Mouse (Mus musculus) macrophage (primary cell): Measurements from ENCODE around the gene Plekhg1. TPM values are rescaled to one million over a fixed set of nuclear protein-coding genes. Genes with fewer than 3 reads are reported as not detected.

ENCODE experiments used
- H3K27ac ChIP-seq: fragments of 350-480 bp; formaldehyde crosslinking; 2 replicates; pipeline ENCODE4 v1.9.0; 2021
- H3K36me3 ChIP-seq: fragments of 350-480 bp; formaldehyde crosslinking; 2 replicates; pipeline ENCODE4 v1.9.0; 2021; ENCODE audit errors: inconsistent target
- H3K4me3 ChIP-seq: fragments of 350-480 bp; formaldehyde crosslinking; 2 replicates; pipeline ENCODE4 v1.9.0; 2021; ENCODE audit errors: inconsistent target
- H3K79me2 ChIP-seq: fragments of 350-480 bp; formaldehyde crosslinking; 2 replicates; pipeline ENCODE4 v1.9.0; 2021; ENCODE audit errors: inconsistent target
- WGBS: methylation state at CpG from one replicate; pipeline ENCODE4 v1.1.7; 2026; ENCODE audit warnings: inconsistent platforms; ENCODE audit not compliant: missing documents; 5-methylcytosine and 5-hydroxymethylcytosine counted together
- polyA plus RNA-seq: library from polyadenylated mRNA; stranded (reverse); fragments of 250-400 nt; gene quantifications from 3 replicates; pipeline ENCODE4 v1.2.4, GENCODE M21; 2018; ENCODE audit warnings: inconsistent platforms
- total RNA-seq, 78 experiments: library from RNA; depleted of rRNA; stranded (reverse); fragments of 250-400 nt; gene quantifications; 1 replicate in 9 of 78; 2 replicates in 24 of 78; 3 replicates in 43 of 78; 4 replicates in 2 of 78; pipeline ENCODE4 v1.2.4; 2018; ENCODE audit warnings: inconsistent platforms in 56 of 78

The Plekhg1 gene
- 10 to 100 TPM in 16 of 26 experiments, 1 to 10 TPM in 10; 3.2 to 26.1 (median 12.0) TPM for total RNA-seq (2018; cell fraction: chromatin; rRNA removed)
- total RNA-seq (2018; cell fraction: cytosol; rRNA removed), result 1 to 10 TPM in 25 of 26 experiments, under 1 TPM in 1; 0.86 to 8.1 (median 2.7) TPM
- 10 to 100 TPM in 12 of 26 experiments, 1 to 10 TPM in 14; 3.1 to 20.4 (median 9.1) TPM for total RNA-seq (2018; cell fraction: nucleus; rRNA removed)
- polyA plus RNA-seq, result 1.1 to 1.3 TPM (median 1.1 TPM) in 3 replicates

DNA sequence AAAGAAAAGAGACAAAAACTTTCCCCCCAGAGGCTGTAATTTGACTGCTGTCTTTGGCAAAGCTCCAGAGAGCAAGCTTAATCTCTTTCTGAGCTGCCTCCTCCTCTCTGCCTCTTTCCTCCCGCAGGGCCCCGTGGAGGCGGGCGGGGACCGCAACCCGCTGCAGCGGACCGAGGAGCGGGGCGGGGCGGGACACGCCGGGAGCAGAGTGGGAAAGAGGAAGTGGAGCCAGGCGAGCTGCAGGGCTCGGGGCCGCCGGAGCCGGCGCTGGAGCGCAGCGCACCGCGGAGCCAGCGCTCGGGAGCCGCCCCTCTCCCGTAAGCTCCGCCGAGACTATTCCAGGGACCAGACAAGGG lies at the start of gene Plekhg1:
Plekhg1 (plus strand) TSS at position 217 of the 356 bp plus-strand sequence.
- Histone ChIP-seq H3K4me3 (peak within 1 kb of the TSS; percentile 52), H3K27ac (no peak within 1 kb of the TSS), H3K79me2 (no peaks in the 10 kb centered on the region), H3K36me3 (no peaks in the 10 kb centered on the region)
- whole genome bisulfite sequencing, result 3% methylated on average over 28 of the region's 29 CpGs

DNA sequence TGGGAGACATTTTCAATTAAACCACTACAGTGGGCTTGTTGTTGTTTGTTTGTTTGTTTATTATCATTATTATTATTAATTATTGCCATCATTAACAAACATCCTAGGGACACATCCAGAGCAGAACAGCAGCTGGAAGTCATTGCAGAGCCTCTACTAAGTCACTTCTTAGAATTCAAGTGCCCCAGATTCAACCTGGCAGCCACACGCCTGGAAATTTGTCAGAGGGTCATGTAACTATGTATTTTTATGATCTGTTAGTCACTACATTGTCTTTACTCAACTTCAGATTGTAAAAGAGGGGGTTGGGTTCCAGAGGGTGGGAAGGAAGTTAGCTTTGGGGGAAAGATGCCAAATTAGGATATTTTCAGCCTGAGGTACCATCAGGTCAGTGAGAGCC lies 47.4 kb upstream of the Plekhg1 start:
- H3K4me3 ChIP-seq, result no peak overlapping the region
- no peaks in the 10 kb centered on the region for H3K36me3 ChIP-seq
- 100% methylated on average over 1 of the region's 1 CpGs for WGBS
- no peak overlapping the region for H3K27ac ChIP-seq
- no peaks in the 10 kb centered on the region for H3K79me2 ChIP-seq

DNA sequence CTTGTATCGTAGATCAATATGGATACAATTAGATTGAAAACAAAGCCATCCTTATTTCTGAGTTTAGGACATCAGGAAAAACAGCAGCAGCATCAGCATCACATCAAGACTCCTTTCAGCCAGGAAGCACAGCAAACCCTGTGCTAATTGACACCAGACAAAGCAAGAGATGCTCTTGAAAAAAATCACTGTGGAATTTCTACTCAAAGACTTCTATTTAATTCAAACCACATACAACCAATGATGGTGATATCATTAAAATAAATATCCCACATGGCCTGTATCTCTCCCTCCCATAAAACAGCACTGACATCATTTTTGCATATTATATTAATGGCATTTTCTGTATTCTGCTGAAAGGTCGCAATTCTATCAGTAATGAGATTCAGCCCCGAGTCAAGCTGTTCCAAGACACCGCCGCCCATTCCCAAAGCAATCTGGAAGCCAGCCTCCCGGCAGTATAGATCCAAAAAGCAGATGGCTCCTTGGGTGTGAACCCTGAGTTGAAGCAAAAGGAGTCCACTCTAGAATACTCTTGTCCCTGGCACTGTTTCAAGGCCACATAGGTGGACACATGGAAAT lies 46.4 kb upstream of the Plekhg1 start:
- Histone ChIP-seq H3K27ac (no peak overlapping the region), H3K79me2 (no peaks in the 10 kb centered on the region), H3K36me3 (no peaks in the 10 kb centered on the region), H3K4me3 (no peak overlapping the region)
- WGBS, result 95% methylated on average over 6 of the region's 6 CpGs

DNA sequence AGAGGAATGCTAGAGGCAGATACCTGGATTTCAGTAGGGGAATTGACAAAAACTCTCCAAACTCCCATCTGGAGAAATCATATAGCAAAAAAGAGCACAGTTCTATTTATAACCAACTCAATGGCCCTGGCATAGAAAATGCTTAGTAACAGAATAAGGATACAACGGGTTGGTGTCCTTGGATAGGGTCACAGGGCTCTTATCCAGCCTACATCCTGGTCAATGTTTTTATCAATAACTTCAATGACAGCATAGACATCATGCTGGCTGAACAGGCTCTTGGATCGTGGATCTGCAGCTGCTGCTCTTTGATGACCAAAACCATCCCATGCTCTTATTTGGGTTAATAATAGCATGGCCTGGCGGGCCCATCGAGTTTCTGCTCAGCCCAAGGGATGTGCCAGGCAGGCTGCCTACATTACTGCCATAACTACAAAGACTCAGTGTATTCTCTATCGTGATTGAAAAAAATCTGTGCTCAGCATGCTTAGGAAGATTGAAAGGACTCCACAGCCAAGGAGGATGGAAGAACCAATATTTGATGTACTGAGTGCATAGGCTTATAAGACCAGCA lies 44.7 kb upstream of the Plekhg1 start:
- no peaks in the 10 kb centered on the region for H3K36me3 ChIP-seq
- H3K4me3 ChIP-seq, result no peak overlapping the region
- 96% methylated on average over 5 of the region's 5 CpGs for WGBS
- no peak overlapping the region for H3K27ac ChIP-seq
- H3K79me2 ChIP-seq, result no peaks in the 10 kb centered on the region

DNA sequence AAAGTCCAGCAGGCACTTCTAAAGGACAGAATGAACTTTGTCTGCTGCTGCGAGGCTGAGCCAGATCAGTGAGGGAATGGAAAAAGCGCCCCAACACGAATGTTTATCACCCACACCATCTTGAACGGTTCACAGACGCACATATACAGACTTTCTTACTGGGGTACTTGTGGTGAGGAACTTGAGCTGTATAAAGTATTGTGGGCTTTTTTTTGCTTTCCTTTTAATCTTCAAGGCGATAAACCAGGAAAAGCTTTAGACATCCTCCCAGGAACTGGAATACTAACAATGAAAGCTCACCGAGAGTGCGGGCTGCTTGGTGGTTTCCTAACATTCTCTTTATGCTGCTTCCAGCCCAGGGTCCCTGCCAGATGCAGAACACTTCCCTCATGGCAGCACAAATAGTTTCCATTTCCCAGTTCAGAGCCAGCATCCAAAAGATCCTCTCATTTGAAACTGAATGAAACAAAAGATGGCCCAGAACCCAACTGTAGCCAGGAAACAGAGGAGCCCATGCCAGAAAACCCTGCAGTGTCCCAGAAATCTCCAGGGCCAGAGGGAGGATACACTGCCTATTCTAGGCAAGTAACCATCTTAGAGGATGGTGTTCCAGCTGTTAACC lies 43.3 kb upstream of the Plekhg1 start:
- Histone ChIP-seq H3K79me2 (no peaks in the 10 kb centered on the region), H3K27ac (no peak overlapping the region), H3K36me3 (no peaks in the 10 kb centered on the region), H3K4me3 (no peak overlapping the region)
- WGBS, result 36% methylated on average over 8 of the region's 8 CpGs

DNA sequence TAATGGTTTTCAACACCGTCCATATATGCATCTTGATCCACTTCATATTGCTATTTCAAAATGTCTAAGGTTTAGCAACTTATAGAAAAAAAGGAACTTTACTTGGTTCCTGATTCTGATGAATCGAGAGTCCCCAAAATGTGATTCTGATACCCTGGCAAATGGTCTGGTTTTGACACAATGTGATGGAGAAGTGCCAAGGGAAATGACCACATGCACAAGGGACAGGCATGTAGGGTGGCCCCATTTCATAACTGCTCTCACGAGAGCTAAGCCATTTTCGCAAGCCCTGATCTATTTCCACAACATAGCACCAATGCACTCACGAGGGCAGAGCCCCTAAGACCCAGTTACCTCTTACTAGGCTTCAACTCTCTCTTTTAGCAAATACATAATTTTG lies 42.7 kb upstream of the Plekhg1 start:
- 2% methylated on average over 5 of the region's 5 CpGs for WGBS
- Histone ChIP-seq H3K79me2 (no peaks in the 10 kb centered on the region), H3K36me3 (no peaks in the 10 kb centered on the region), H3K27ac (no peak overlapping the region), H3K4me3 (no peak overlapping the region)

DNA sequence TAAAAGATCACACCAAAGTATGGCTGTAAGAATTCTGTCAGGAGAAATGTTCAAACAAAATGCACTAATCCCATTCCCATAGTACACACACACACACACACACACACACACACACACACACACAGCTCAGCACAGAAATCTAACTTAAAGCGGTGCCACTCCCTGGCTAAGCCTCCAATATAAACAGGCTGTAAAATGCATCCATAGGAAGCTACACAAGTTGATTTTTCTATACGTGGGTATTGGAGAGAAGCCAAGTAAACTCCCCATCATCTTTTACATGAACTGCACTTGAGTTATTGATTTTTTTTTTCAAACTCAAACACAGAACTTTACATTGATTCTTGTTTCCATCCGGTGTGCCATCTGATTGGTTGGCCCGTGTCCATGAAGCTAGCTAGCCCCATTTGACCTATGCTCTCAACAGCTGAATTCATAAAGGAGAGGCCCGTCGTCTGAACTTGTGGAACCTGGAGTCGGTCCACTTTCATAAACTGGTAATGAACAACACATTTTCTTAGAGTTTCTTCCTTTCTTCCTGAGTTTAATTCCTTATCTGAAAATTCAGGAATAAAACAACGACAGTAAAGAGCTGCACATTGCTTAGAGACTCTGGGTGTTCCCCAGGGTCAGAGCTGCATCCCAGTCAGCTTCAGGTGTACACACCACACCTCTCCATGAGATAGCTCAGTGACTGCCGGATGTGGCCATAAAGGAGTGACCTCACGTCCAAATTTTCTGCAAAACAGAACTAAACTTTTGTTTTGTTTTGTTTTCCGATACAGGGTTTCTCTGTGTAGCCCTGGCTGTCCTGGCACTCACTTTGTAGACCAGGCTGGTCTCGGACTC lies 39.7 kb upstream of the Plekhg1 start:
- no peaks in the 10 kb centered on the region for H3K36me3 ChIP-seq
- H3K4me3 ChIP-seq, result no peak overlapping the region
- H3K27ac ChIP-seq, result no peak overlapping the region
- no peaks in the 10 kb centered on the region for H3K79me2 ChIP-seq
- WGBS, result 96% methylated on average over 12 of the region's 12 CpGs

DNA sequence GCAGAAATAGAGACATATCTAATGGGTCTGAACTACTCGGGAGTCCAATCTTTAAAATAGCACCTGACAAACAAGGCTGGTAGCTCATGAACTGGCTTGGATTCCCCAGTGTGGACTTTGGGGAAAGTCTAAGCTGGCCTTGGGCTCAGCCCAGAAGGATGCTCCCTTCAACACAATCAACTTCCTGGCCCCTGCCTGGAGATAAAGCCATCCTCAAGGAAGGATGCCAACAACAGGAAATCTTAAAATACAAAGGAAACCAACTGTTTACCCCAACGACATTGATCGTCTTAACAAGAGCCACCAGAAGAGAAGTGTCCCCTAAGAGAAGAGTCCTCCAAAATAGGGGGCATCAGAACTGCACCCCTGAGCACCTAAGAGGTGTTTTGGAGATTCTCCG lies 38.3 kb upstream of the Plekhg1 start:
- WGBS, result 70% methylated on average over 4 of the region's 4 CpGs
- no peaks in the 10 kb centered on the region for H3K79me2 ChIP-seq
- no peak overlapping the region for H3K4me3 ChIP-seq

DNA sequence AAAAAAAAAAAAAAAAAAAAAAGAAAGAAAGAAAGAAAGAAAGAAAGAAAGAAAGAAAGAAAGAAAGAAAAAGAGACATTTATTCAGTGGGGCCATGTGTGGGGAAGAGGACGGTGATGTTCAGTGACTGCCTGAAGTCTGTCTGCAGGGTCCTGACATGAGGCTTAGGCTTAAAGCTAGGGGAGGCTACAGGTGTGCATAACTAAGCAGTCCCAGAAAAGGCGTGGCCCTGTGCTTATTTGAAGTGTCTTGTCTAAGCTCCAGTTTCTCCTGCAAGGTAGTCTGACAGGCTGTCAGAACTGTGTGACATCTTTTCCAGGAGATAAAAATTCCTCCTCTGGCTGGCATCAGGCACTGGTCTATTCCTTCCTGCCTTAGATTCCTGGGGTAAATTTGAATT lies 37.6 kb upstream of the Plekhg1 start:
- no peaks in the 10 kb centered on the region for H3K79me2 ChIP-seq
- no peak overlapping the region for H3K4me3 ChIP-seq
- 85% methylated on average over 2 of the region's 2 CpGs for WGBS
- no peaks in the 10 kb centered on the region for H3K36me3 ChIP-seq
- no peak overlapping the region for H3K27ac ChIP-seq

More for the DNA sequence above, 38.3 kb upstream of the Plekhg1 start:
- no peaks in the 10 kb centered on the region for H3K36me3 ChIP-seq
- no peak overlapping the region for H3K27ac ChIP-seq

DNA sequence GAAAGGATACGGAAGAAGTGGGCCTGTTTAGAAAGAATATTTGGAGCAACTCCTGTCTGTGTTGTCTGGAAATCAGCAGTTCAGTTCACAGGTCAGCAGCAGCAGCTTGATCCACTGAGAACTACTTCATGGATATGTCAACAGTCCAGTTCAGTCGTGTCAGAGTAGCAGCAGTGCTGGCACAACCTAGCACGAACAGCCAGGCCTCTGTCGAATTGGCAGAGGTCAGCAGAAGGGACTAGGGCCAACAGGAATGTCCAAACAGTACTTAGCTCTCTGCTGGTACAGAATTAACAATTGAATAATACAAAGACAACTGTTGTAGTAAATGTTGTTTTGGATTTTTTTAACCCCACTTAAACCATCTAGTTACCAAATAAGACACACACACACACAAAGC lies 33.9 kb upstream of the Plekhg1 start:
- H3K79me2 ChIP-seq, result no peaks in the 10 kb centered on the region
- no peaks in the 10 kb centered on the region for H3K36me3 ChIP-seq
- no peak overlapping the region for H3K4me3 ChIP-seq
- 85% methylated on average over 4 of the region's 4 CpGs for WGBS
- H3K27ac ChIP-seq, result no peak overlapping the region

DNA sequence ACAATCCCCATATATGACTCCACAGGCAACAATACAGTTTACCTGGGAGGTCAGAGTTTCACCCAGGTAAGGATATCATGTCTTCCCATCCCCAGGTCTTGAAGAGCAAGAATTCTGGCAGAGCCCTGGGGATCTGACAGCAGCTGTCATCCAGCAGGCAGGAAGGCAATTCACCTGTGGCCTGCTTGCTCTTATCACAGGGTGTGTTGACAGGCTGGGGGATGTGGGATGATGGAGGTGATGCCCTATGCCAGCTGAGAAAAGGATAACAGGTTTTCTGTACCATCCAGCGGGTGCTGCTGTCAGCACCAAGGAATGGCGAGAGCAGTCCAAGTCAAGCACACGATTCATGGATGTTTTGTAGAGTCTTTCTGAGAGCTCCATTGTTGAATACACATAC lies 30.1 kb upstream of the Plekhg1 start:
- no peaks in the 10 kb centered on the region for H3K36me3 ChIP-seq
- WGBS, result 91% methylated on average over 3 of the region's 3 CpGs
- no peaks in the 10 kb centered on the region for H3K79me2 ChIP-seq
- no peak overlapping the region for H3K4me3 ChIP-seq
- no peak overlapping the region for H3K27ac ChIP-seq

DNA sequence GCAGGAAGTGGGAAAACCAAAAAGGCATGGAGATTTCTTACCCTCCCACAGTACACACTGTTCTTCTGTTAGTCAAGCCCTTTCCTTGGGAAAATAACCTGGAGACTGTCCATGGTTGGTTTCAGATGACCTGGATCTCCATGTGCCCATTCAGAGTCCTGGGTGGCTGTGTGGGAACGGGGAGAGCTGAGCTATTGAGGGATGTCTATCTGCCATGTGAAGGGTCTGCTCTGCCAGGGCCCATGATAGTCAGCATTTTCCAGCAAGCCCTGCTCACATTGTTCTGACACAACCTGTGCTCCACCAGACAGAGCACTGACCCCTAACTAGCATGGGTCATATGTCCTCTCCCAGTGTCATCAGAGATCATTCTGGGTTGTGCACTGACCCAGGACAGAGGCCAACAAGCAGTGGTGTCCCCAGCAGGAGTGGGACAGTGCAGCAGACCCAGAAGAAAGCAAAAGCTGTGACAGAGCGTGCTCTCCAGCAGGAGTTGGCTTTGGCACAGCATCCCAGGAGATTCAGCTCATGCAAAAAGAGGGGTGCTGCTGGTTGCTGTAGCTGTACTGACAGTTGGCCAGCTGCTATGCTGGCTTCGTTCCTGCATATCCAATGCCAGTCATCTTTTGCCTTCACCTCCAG lies 24.7 kb upstream of the Plekhg1 start:
- Histone ChIP-seq H3K4me3 (no peak overlapping the region), H3K27ac (no peak overlapping the region), H3K79me2 (no peaks in the 10 kb centered on the region), H3K36me3 (no peaks in the 10 kb centered on the region)
- WGBS, result 96% methylated on average over 3 of the region's 3 CpGs

DNA sequence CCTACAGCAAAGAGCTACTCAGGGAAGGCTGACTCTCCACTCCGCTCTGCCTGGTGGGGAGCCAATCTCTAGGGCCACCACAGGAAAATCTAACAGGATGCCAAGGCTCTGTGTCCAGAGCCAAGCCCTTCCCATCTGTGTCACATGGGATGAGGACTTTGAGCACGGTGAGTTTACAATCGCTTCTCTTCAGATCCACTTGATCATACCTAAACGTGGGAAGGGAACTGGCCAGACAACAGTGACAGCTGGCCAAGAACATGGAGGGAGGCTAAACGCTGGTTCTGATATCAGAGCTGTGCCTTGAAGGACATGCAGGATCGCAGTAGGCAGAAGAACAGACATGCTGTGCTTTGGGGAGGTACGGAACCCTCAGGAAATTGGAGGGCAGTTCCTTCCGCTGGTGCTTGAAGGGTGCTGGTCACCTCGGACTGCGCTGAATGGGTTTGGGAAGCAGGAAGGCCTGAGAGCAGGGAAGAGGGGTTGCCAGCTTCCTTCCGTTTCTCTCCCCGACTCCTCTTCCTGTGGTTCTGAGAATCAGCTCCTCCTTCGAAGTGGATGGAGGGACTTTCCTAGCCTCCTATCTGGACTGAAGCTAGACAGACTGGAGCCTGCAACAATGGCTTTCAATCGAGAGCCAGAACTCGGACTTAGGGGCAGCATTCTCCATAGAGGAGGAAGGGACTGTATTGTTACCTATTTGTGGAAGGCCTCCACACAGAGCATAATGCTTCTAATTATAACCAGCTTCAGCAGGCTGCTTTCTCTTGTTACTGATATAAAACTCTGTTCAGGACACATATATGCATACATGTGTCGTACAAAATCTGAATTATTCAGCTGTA lies 21.9 kb upstream of the Plekhg1 start:
- H3K36me3 ChIP-seq, result no peaks in the 10 kb centered on the region
- 36% methylated on average over 16 of the region's 16 CpGs for WGBS
- H3K27ac ChIP-seq, result no peak overlapping the region
- no peak overlapping the region for H3K4me3 ChIP-seq
- no peaks in the 10 kb centered on the region for H3K79me2 ChIP-seq
